Mouse (Mus musculus): ENCODE measurements at regions not wholly inside any gene's neighbourhood (a gene's known extent, or its start where the extent isn't known, plus 50 kb on each side); places are given as distances from the start of the nearest gene placed in this dataset.

DNA sequence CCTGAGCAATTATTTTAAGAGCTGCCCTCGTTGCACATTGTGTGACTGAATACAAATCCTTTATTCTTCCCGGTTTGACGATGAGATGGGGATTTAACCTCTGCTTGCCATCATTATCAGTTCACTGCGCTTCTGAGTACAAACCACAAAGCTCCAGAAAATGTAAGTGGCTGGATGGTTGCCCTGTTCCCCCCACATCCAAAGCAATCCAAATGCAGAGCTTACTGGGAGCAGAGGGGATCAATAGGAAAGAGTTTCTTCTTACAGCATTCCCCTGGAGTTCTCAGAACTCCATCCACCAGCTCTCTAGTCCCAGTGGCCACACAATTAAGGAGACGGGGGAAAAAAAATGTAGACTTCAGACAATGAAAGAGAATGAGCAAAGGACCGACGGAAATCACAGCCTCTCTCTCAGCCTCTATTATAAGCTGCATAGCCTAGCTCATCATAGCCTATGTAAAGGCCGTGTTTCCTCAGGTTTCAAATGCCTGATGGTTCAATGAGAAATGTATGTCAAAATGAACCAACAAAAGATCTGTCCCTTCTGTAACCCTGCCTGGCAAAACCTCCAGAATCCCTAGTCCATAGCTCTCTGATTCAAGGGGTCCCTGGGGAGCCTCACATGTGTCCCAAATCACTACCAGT, 191.4 kb downstream of the Lmo4 start:
- TF ChIP-seq CTCF (IDR thresholded peaks at IDR 0.05; ENCODE audit: low read depth) = no peak
- no peak for TF ChIP-seq EP300 (optimal IDR thresholded peaks at IDR 0.05)
